Mouse (Mus musculus) lung, embryonic 16.5 days (tissue): ENCODE measurements at regions not wholly inside any gene's neighbourhood (a gene's known extent, or its start where the extent isn't known, plus 50 kb on each side); places are given as distances from the start of the nearest gene placed in this dataset.
A peak's percentile ranks its signal among the peaks of the same experiment; 100 is the strongest.

Source experiments
- ATAC-seq: fragments of 200-750 bp; cut with Nextera tagmentation; 2 replicates; pipeline ENCODE4 v1.8.0; 2017; ENCODE audit warnings: low read depth, mild to moderate bottlenecking, moderate library complexity
- H3K27ac ChIP-seq: fragments of 300-500 bp; sonication (generic); 2 replicates; pipeline ENCODE4 v1.5.1; 2014; ENCODE audit warnings: mild to moderate bottlenecking, control low read depth, low read length
- H3K27me3 ChIP-seq: fragments of 300-500 bp; sonication (generic); 2 replicates; pipeline ENCODE4 v1.6.1; 2014; ENCODE audit warnings: low read depth, low read length, mixed read lengths; ENCODE audit not compliant: control insufficient read depth, insufficient read depth
- H3K36me3 ChIP-seq: fragments of 300-500 bp; sonication (generic); 2 replicates; pipeline ENCODE4 v1.6.1; 2014; ENCODE audit warnings: low read length; ENCODE audit not compliant: control insufficient read depth, insufficient read depth
- H3K4me1 ChIP-seq: fragments of 300-500 bp; sonication (generic); replicated peaks from 2 replicates; pipeline ENCODE4 v1.6.1; 2014; ENCODE audit warnings: low read length, mixed read lengths; ENCODE audit not compliant: control insufficient read depth, insufficient read depth
- H3K4me2 ChIP-seq: fragments of 300-500 bp; sonication (generic); 2 replicates; pipeline ENCODE4 v1.6.1; 2014; ENCODE audit warnings: low read depth, low read length, control low read depth
- H3K4me3 ChIP-seq: fragments of 300-500 bp; sonication (generic); 2 replicates; pipeline ENCODE4 v1.5.1; 2014; ENCODE audit warnings: mild to moderate bottlenecking, low read length, control low read depth
- H3K9ac ChIP-seq: fragments of 300-500 bp; sonication (generic); 2 replicates; pipeline ENCODE4 v1.6.1; 2014; ENCODE audit warnings: low read length, control low read depth
- H3K9me3 ChIP-seq: fragments of 300-500 bp; sonication (generic); 2 replicates; pipeline ENCODE4 v1.6.1; 2016; ENCODE audit warnings: low read length; ENCODE audit not compliant: control insufficient read depth
- WGBS: fragments of 180-500 bp; shearing (Covaris S2); extraction: QIAGEN DNeasy Blood & Tissue Kit; methylation state at CpG from one replicate; pipeline ENCODE4 v1.1.7; 2014; 5-methylcytosine and 5-hydroxymethylcytosine counted together

DNA sequence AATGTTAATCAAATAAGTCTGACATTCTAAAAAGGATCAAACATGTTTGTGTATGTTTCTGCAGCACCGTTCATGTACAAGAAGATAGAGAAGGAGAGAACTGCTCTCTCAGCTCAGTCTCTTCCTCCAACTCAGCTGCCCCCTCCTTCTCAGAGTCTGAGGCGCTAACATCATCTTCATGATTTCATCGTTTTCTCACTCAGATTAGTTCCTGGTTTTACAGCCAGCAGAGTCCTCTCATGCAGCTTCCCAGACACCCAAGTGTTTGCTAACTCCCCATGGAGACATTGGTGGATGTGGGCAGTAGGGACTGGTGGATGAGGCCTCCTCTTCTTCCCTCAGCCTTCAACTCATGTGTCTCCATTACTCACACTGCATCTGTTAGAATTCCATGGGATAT, 153.6 kb upstream of the Nrp1 start:
- Histone ChIP-seq H3K36me3 (no peaks in the 10 kb centered on the region), H3K4me2 (no peak overlapping the region), H3K27me3 (no peaks in the 10 kb centered on the region), H3K4me3 (no peak overlapping the region), H3K9ac (no peak overlapping the region), H3K27ac (no peak overlapping the region), H3K4me1 (no peaks in the 10 kb centered on the region), H3K9me3 (no peaks in the 10 kb centered on the region)
- ATAC-seq, result no peak
- 66% methylated on average over 3 of the region's 3 CpGs for WGBS

DNA sequence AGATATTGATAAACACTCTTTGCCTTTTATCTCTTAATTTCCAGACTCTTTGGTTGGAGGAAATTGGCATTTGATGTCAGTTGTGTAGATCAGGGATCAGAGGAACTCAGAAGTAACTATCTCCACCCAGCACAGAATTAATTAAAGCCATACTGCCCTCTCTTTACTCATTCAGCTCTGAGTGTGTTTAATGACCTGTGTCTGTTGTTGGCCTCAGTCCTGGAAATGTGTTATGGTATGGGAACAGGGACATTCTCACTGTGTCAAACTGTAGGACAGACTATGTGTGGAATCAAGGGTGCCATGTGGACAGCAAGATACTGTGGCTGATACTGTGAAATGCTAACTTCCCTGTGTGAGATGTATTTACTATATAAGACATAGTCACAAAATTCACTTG, 151.3 kb upstream of the Nrp1 start:
- H3K4me3 ChIP-seq, result no peak overlapping the region
- ATAC-seq, result no peak
- no peak overlapping the region for H3K9ac ChIP-seq
- H3K36me3 ChIP-seq, result no peaks in the 10 kb centered on the region
- H3K27ac ChIP-seq, result no peak overlapping the region
- H3K27me3 ChIP-seq, result no peaks in the 10 kb centered on the region
- H3K4me1 ChIP-seq, result peaks cover 3% of the 10 kb centered on the region; the same call in 1 of the 2 replicates
- H3K4me2 ChIP-seq, result no peak overlapping the region
- H3K9me3 ChIP-seq, result no peaks in the 10 kb centered on the region

DNA sequence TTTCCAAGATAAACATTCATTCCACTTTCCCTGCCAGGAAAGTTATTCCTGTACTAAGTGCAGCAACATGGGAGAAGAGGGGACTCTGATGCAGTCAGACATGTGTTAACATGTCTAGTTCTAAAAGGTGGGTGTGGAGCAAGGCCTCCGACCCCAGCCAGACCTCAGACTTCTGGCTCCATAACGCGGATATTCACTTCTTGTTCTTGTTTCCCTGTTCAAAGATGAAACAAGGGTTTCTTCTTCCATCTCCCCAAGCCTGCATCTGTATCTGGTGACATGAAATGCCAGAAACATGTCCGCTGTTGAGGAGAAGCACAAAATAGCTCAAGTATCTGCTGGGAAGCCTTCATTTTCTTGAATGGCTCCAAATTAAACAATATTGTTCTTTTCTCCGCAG, 147.6 kb upstream of the Nrp1 start:
- Histone ChIP-seq H3K9ac (no peak overlapping the region), H3K4me3 (no peak overlapping the region), H3K36me3 (no peaks in the 10 kb centered on the region), H3K4me2 (no peak overlapping the region), H3K4me1 (peaks cover 14% of the 10 kb centered on the region), H3K27me3 (no peaks in the 10 kb centered on the region), H3K9me3 (no peaks in the 10 kb centered on the region), H3K27ac (peak overlapping the region; percentile 36; the same call in 1 of the 2 replicates)
- ATAC-seq, result no peak
- 68% methylated on average over 5 of the region's 5 CpGs for WGBS

DNA sequence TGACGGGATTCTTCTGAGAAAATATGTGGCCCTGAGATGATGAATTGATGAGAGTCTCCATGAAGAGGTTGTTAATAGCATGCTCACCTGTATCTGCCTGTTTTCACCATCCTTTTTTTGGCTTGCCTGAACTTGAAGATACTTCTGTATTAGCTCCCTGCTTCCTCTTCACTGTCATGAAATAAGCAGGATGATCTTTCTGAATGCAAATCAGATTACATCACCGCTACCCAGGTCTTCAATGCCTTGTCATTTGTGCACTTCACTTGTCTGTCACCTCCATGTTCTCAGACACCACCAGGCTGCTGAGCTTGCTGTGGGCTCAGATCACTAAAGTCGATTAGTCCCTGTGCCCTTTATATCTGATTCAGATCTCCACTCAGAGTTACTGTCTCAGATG, 146.2 kb upstream of the Nrp1 start:
- Histone ChIP-seq H3K9ac (no peak overlapping the region), H3K27me3 (no peaks in the 10 kb centered on the region), H3K36me3 (no peaks in the 10 kb centered on the region), H3K4me2 (no peak overlapping the region), H3K9me3 (no peaks in the 10 kb centered on the region), H3K4me3 (no peak overlapping the region), H3K27ac (no peak overlapping the region), H3K4me1 (peaks cover 14% of the 10 kb centered on the region)
- 79% methylated on average over 3 of the region's 3 CpGs for WGBS
- ATAC-seq, result no peak

DNA sequence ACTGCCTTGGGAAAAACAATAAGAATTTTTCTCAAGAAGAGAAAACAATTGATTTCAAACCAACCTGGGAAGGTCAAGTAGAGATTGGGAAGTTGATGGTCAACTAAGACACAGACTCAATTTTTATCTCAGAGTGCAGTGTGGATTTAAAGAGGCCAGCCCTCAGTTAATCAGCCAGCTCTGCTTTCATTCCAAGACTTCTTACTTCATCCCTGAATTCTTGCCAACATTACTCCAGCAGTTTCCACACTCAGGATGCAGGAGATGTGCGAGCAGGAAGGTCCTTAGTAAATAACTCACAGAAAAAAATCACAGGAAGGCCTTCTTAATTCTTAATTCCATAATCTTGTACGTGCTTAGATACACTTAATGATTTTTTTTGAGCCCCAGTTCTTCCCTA, 144.1 kb upstream of the Nrp1 start:
- peak overlapping the region; percentile 42; the same call in 1 of the 2 replicates for H3K27ac ChIP-seq
- WGBS, result 32% methylated on average over 2 of the region's 2 CpGs
- peaks cover 17% of the 10 kb centered on the region for H3K4me1 ChIP-seq
- no peaks in the 10 kb centered on the region for H3K27me3 ChIP-seq
- no peak overlapping the region for H3K4me3 ChIP-seq
- H3K9ac ChIP-seq, result no peak overlapping the region
- H3K4me2 ChIP-seq, result no peak overlapping the region
- peak; percentile 43; the same call in 1 of the 2 replicates for ATAC-seq
- H3K9me3 ChIP-seq, result no peaks in the 10 kb centered on the region
- H3K36me3 ChIP-seq, result no peaks in the 10 kb centered on the region

DNA sequence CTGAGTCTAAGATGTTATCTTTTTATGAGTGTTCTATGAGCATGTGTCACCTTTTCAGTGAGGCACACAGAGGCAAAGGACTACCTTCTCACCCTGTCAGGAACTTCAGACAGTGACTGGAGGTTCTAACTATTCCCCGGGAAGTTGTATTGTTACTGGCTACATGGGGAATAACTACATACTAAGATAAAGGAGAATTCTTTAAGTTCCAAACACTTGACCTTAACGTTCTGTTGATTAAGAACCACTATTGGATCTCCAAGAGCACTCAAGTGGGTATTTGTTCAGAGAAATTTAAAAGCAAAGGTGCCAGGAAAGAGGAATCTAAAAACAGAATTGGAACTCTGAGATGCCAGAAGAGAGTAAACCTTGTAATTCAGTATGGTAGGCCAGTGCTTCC, 139.5 kb upstream of the Nrp1 start:
- Histone ChIP-seq H3K9me3 (no peaks in the 10 kb centered on the region), H3K27me3 (no peaks in the 10 kb centered on the region), H3K27ac (0 out of 2 replicates have a peak overlapping the region, but pooled peaks have one; percentile 39), H3K4me2 (no peak overlapping the region), H3K4me1 (peaks cover 17% of the 10 kb centered on the region), H3K4me3 (no peak overlapping the region), H3K36me3 (no peaks in the 10 kb centered on the region), H3K9ac (no peak overlapping the region)
- WGBS, result 40% methylated on average over 2 of the region's 2 CpGs
- no peak for ATAC-seq

DNA sequence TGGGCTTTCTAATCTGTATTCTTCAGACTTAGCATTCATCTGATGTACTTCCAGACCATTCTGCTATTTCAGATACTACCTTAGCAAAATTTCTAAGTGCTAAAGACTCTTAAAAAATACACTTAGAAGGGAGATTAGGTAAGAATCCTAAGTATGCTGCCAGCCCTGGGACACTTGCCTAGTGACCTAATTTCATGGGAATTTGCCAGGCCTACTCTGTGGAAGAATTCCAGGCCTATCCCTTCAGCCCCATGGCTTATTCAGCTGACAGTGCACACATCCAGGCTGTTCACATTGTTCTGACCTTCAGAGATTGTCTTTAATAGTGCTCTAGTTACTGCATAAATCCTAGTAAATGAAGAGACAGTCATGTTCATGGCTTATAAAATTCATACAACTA, 138.9 kb upstream of the Nrp1 start:
- no peak overlapping the region for H3K4me3 ChIP-seq
- H3K27ac ChIP-seq, result 0 out of 2 replicates have a peak overlapping the region, but pooled peaks have one; percentile 9
- no peaks in the 10 kb centered on the region for H3K27me3 ChIP-seq
- no peak overlapping the region for H3K4me2 ChIP-seq
- peaks cover 11% of the 10 kb centered on the region for H3K4me1 ChIP-seq
- no peaks in the 10 kb centered on the region for H3K9me3 ChIP-seq
- H3K36me3 ChIP-seq, result no peaks in the 10 kb centered on the region
- H3K9ac ChIP-seq, result no peak overlapping the region
- ATAC-seq, result peak; percentile 95

DNA sequence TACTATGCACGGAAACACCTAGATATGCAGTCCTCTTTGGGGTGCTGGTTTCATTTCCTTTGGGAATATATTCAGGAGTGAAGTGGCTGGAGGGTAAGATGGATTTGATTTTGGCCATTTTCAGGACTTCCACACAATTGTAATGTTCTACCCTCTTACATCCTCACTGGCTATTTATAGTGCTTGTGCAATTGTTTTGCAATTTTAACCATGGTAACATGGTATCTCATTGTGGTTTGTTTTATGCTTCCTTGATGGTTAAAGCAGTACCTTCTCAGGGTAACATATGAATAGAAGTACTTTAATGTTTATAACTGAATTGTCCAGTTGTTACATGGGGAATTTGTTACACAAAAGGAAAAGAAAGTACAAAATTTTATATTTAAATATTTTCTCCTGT, 135.3 kb upstream of the Nrp1 start:
- ATAC-seq, result no peak
- Histone ChIP-seq H3K27ac (no peak overlapping the region), H3K27me3 (no peaks in the 10 kb centered on the region), H3K4me1 (peaks cover 10% of the 10 kb centered on the region), H3K9ac (no peak overlapping the region), H3K9me3 (no peaks in the 10 kb centered on the region), H3K36me3 (no peaks in the 10 kb centered on the region), H3K4me2 (no peak overlapping the region), H3K4me3 (no peak overlapping the region)
- WGBS, result 81% methylated on average over 1 of the region's 1 CpGs

DNA sequence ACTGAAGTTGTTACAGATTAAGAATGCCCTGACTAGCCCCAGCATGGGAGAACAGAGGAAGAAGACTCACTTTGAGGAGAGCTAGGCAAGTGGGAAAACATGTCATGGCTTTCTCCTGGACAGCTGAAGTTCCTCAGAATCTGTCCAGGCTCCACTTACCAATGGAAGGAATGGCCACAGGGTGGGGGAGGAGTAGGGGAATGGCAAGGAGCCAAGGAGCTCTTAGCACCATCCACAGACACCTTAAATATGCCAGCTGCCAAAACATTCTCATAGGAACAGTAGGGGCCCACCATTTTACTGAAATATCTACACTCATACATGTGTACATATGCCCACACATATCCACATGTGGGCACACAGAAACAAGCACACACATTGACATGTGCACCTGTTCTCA, 134.9 kb upstream of the Nrp1 start:
- Histone ChIP-seq H3K36me3 (no peaks in the 10 kb centered on the region), H3K27me3 (no peaks in the 10 kb centered on the region), H3K27ac (no peak overlapping the region), H3K4me1 (peaks cover 10% of the 10 kb centered on the region), H3K9ac (no peak overlapping the region), H3K4me3 (no peak overlapping the region), H3K9me3 (no peaks in the 10 kb centered on the region), H3K4me2 (no peak overlapping the region)
- no peak for ATAC-seq

DNA sequence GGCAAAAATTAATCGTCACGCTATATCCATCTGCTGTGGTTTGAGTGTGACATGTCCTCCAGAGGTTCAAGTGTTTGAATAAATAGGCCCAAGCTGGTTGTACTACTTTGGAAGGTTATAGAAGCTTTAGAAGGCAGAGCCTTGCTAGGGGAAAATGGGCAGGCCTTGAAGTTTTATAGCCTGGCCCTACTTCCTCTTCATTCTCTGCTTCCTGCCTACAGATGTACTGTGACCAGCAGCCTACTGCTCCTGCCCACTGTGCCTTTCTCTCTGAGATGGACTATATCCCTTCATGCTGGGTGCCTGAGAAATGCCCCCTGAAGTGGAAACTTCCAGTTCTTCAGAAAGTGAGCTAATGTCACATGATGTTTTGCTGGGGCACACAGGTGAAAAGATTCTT, 133.3 kb upstream of the Nrp1 start:
- Histone ChIP-seq H3K4me1 (peaks cover 7% of the 10 kb centered on the region), H3K4me3 (no peak overlapping the region), H3K4me2 (no peak overlapping the region), H3K27ac (no peak overlapping the region), H3K9ac (no peak overlapping the region), H3K36me3 (no peaks in the 10 kb centered on the region), H3K27me3 (no peaks in the 10 kb centered on the region), H3K9me3 (no peaks in the 10 kb centered on the region)
- WGBS, result 65% methylated on average over 2 of the region's 2 CpGs
- no peak for ATAC-seq
